Mouse (Mus musculus) lung, adult 2 months (tissue): ENCODE measurements around the gene Mta3.

Experiments used
- CTCF ChIP-seq: fragments of 200-500 bp; IDR thresholded peaks from 2 replicates; pipeline ENCODE4 v1.5.1; 2011; ENCODE audit warnings: mild to moderate bottlenecking, low read length, control low read depth; ENCODE audit not compliant: insufficient read depth
- POLR2A ChIP-seq: fragments of 200-500 bp; IDR thresholded peaks from 2 replicates; pipeline ENCODE4 v1.6.1; 2011; ENCODE audit warnings: low read depth, mild to moderate bottlenecking, control low read depth, low read length, borderline replicate concordance; ENCODE audit errors: extremely low read depth

DNA sequence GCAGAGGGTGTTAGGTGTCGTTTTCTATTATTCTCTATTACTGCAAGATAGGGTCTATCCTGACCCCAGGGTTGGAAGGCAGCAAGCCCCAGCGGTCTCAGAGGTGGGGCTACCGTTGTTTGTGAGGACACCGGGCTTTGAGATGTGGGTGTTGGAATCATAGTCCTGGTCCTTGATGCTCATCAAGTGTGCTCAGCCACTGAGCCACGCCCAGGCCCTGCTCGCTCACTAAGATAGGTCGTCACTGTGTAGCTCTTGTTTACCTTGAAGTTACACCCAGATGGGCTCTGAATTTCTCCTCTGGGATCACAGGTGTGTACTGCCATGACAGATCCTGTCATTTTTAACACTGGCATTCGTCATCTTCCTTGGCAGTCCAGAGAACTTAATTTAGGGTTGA is 31.8 kb downstream of the Mta3 start:
- no peak for TF ChIP-seq CTCF
- TF ChIP-seq POLR2A, result no peak
